Mouse (Mus musculus) lung, embryonic 15.5 days (tissue): Measurements from ENCODE around the gene Il4i1. TPM values are rescaled to one million over a fixed set of nuclear protein-coding genes. Genes with fewer than 3 reads are reported as not detected.

Source experiments
- ATAC-seq: fragments of 200-750 bp; cut with Nextera tagmentation; 2 replicates; pipeline ENCODE4 v1.8.0; 2017; ENCODE audit warnings: moderate number of reproducible peaks, borderline replicate concordance; ENCODE audit not compliant: low FRiP score, low TSS enrichment; ENCODE audit errors: extremely low read depth
- H3K27ac ChIP-seq: fragments of 300-500 bp; sonication (generic); 2 replicates; pipeline ENCODE4 v1.5.1; 2015; ENCODE audit warnings: moderate library complexity, mild to moderate bottlenecking, inconsistent platforms
- H3K27me3 ChIP-seq: fragments of 300-500 bp; sonication (generic); 2 replicates; pipeline ENCODE4 v1.6.1; 2015; ENCODE audit warnings: inconsistent platforms
- H3K36me3 ChIP-seq: fragments of 300-500 bp; sonication (generic); 2 replicates; pipeline ENCODE4 v1.6.1; 2015; ENCODE audit warnings: inconsistent platforms
- H3K4me1 ChIP-seq: fragments of 300-500 bp; sonication (generic); 2 replicates; pipeline ENCODE4 v1.6.1; 2015; ENCODE audit warnings: inconsistent platforms
- H3K4me2 ChIP-seq: fragments of 300-500 bp; sonication (generic); 2 replicates; pipeline ENCODE4 v1.6.1; 2015; ENCODE audit warnings: inconsistent platforms, mild to moderate bottlenecking, moderate library complexity
- H3K4me3 ChIP-seq: fragments of 300-500 bp; sonication (generic); 2 replicates; pipeline ENCODE4 v1.5.1; 2015; ENCODE audit warnings: mild to moderate bottlenecking, inconsistent platforms
- H3K9ac ChIP-seq: fragments of 300-500 bp; sonication (generic); 2 replicates; pipeline ENCODE4 v1.6.1; 2015; ENCODE audit warnings: inconsistent platforms
- H3K9me3 ChIP-seq: fragments of 300-500 bp; sonication (generic); 2 replicates; pipeline ENCODE4 v1.6.1; 2016; ENCODE audit warnings: inconsistent platforms
- WGBS: fragments of 180-500 bp; shearing (Covaris S2); methylation state at CpG from one replicate; pipeline ENCODE4 v1.1.7; 2015; 5-methylcytosine and 5-hydroxymethylcytosine counted together
- polyA plus RNA-seq: library from polyadenylated mRNA; unstranded; fragments of >200 nt; fragmentation: Nextera tagmentation; extraction: Ambion mirVana; gene quantifications from 2 replicates; pipeline ENCODE4 v1.2.1, GENCODE M21; 2015

Gene Il4i1
- polyA plus RNA-seq, 1 experiment from 2014 or later: 1.7 TPM

DNA sequence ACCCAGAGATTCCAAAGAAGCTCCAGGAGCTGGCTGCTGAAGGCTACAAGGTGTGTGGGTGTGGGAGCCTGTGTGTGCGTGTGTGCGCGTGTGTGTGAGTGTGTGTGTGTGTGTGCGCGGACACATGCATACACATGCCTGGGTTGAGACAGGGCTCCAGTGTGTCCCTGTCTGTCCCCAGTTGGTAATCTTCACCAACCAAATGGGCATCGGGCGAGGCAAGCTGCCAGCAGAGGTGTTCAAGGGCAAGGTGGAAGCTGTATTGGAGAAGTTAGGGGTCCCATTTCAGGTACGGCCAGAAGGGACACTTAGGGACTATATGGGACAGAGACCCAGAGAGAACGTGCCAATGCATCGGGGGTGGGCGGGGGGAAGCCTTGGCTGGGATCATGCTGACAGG is 43.7 kb downstream of the Il4i1 start:
- no peaks in the 10 kb centered on the region for H3K9me3 ChIP-seq
- ATAC-seq: no peak
- H3K27me3 ChIP-seq: no peaks in the 10 kb centered on the region
- H3K4me1 ChIP-seq: peaks cover 59% of the 10 kb centered on the region
- 86% methylated on average over 11 of the region's 11 CpGs for WGBS
- H3K36me3 ChIP-seq: peaks cover 35% of the 10 kb centered on the region
- no peak overlapping the region for H3K27ac ChIP-seq
- H3K4me2 ChIP-seq: no peak overlapping the region
- H3K9ac ChIP-seq: no peak overlapping the region
- H3K4me3 ChIP-seq: no peak overlapping the region

DNA sequence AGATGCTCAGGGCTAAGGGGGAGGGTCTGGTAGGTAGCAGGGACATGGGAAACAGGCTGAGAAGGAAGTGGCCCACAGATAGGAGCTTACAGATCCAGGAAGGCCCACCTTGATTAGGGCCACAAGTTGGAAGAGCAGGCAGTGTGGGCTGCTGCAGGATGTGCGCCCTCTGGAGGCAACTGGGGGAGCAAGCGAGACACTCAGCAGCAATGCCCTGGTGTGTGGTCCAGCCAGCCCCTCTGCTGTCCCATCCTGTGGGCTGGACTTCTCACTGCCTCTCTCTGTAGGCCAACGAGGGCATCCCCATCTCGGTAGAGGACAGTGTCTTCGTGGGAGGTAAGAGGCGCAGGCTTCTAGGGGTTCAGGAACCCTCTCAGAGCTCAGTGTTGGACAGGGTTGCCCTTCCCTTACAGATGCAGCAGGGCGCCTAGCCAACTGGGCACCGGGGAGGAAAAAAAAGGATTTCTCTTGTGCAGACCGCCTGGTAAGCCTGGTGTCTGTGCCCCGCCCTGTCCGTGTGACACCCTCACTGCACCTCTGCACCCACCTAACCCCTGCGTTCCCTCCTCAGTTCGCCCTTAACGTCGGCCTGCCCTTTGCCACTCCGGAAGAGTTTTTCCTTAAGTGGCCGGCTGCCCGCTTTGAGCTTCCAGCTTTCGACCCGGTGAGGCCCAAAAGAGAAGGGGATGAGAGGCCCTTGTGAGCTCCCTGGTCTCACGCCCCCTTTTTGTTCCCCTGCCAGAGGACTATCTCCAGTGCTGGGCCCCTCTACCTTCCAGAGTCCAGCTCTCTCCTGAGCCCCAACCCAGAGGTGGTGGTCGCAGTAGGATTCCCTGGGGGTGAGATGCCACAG is 44.6 kb downstream of the Il4i1 start:
- peak overlapping the region; percentile 67 for H3K27ac ChIP-seq
- no peaks in the 10 kb centered on the region for H3K27me3 ChIP-seq
- 38% methylated on average over 22 of the region's 22 CpGs for WGBS
- peak overlapping the region; percentile 4; the same call in 1 of the 2 replicates for H3K4me3 ChIP-seq
- peaks cover 60% of the 10 kb centered on the region for H3K4me1 ChIP-seq
- no peak overlapping the region; the same call in 1 of the 2 replicates for H3K4me2 ChIP-seq
- no peaks in the 10 kb centered on the region for H3K9me3 ChIP-seq
- ATAC-seq: peak; percentile 51; the same call in 1 of the 2 replicates
- H3K9ac ChIP-seq: no peak overlapping the region
- H3K36me3 ChIP-seq: peaks cover 43% of the 10 kb centered on the region

DNA sequence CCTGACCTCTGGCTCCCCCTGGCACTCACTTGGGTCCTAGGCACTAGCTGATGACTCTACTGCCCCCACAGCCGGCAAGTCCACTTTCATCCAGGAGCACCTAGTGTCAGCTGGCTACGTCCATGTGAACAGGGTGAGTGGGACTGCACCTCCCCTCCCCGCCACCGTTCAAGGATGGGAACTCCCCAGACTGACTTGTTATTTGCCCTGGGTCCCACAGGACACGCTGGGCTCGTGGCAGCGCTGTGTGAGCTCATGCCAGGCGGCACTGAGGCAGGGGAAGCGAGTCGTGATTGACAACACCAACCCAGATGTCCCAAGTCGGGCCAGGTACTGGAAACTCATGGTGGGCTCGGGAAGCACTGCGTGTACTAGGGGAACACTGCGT is 45.2 kb downstream of the Il4i1 start:
- H3K4me2 ChIP-seq: no peak overlapping the region
- 75% methylated on average over 14 of the region's 14 CpGs for WGBS
- no peak overlapping the region for H3K4me3 ChIP-seq
- H3K27me3 ChIP-seq: no peaks in the 10 kb centered on the region
- peak overlapping the region; percentile 67 for H3K27ac ChIP-seq
- no peak overlapping the region for H3K9ac ChIP-seq
- no peaks in the 10 kb centered on the region for H3K9me3 ChIP-seq
- no peak for ATAC-seq
- peaks cover 62% of the 10 kb centered on the region for H3K4me1 ChIP-seq
- H3K36me3 ChIP-seq: peaks cover 43% of the 10 kb centered on the region

DNA sequence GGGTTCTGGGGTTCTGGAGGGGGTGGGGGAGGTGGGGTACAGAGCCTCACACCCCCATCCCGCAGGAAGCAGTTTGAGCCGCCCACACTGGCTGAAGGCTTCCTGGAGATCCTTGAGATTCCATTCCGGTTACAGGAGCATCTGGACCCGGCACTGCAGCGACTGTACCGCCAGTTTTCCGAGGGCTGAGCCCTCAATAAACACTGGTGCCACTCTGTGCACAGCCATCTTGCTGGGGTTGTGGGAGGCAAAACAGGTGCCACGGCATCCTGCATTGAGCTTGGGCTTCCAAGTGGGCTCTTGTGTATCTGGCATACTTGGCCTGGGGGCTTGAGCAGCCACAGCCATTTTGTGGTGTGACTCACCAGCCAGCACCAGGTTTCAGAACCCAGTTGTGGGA is 46.2 kb downstream of the Il4i1 start:
- no peaks in the 10 kb centered on the region for H3K27me3 ChIP-seq
- no peaks in the 10 kb centered on the region for H3K9me3 ChIP-seq
- H3K9ac ChIP-seq: no peak overlapping the region
- peaks cover 43% of the 10 kb centered on the region for H3K36me3 ChIP-seq
- peaks cover 69% of the 10 kb centered on the region for H3K4me1 ChIP-seq
- H3K4me2 ChIP-seq: no peak overlapping the region
- WGBS: 51% methylated on average over 8 of the region's 8 CpGs
- no peak overlapping the region for H3K4me3 ChIP-seq
- H3K27ac ChIP-seq: no peak overlapping the region
- ATAC-seq: no peak

DNA sequence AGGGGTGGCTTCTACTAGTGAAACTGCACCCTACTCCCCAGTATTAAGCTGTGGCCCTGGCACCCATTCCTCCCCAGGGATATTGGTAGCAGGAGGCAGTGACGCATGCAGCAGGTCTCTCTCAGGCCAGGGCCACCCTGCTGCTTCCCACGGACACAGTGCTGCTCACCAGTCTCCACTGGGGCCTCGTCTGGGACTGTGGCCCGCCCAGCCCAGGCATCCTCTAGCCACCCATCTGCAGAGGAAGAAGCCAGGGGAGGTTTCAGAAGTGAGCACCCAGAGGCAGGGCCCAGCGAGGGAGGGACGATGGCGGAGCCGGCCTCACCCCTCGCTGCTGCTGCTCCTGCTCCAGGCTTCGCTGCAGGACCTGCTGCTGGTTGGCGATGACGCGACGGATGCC is 47.0 kb downstream of the Il4i1 start:
- no peaks in the 10 kb centered on the region for H3K9me3 ChIP-seq
- no peak overlapping the region for H3K9ac ChIP-seq
- WGBS: 87% methylated on average over 14 of the region's 14 CpGs
- peaks cover 69% of the 10 kb centered on the region for H3K4me1 ChIP-seq
- H3K27me3 ChIP-seq: no peaks in the 10 kb centered on the region
- H3K4me2 ChIP-seq: no peak overlapping the region
- H3K4me3 ChIP-seq: no peak overlapping the region
- H3K27ac ChIP-seq: no peak overlapping the region
- no peak for ATAC-seq
- peaks cover 43% of the 10 kb centered on the region for H3K36me3 ChIP-seq

DNA sequence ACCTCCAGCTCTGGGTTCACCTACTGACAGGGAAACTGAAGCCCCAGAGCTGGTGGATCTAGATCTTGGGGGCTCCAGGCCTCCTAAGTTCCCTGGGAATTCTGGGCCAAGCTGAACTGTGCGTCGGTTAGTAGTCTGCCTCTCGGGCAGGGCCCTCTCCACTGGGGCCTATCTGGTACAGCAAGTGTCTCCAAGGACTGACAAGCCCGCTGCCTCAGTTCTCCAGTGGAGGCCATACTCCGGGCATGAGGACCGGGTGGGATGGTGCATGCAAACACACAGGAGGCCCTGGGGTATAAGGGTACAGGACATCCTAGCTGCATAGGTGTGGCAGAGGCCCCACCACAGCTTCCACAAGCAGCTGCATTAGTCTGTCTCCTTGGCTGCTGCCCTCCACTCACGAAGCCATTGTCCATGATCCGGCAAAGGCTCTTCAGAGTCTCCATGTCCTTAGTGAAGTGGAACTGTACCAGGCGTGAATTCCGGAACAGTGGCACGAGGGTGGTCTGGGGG is 47.9 kb downstream of the Il4i1 start:
- H3K27me3 ChIP-seq: no peaks in the 10 kb centered on the region
- no peak for ATAC-seq
- WGBS: 80% methylated on average over 11 of the region's 11 CpGs
- H3K27ac ChIP-seq: no peak overlapping the region
- H3K36me3 ChIP-seq: peaks cover 43% of the 10 kb centered on the region
- no peaks in the 10 kb centered on the region for H3K9me3 ChIP-seq
- peaks cover 67% of the 10 kb centered on the region for H3K4me1 ChIP-seq
- no peak overlapping the region for H3K9ac ChIP-seq
- no peak overlapping the region for H3K4me3 ChIP-seq
- H3K4me2 ChIP-seq: no peak overlapping the region

DNA sequence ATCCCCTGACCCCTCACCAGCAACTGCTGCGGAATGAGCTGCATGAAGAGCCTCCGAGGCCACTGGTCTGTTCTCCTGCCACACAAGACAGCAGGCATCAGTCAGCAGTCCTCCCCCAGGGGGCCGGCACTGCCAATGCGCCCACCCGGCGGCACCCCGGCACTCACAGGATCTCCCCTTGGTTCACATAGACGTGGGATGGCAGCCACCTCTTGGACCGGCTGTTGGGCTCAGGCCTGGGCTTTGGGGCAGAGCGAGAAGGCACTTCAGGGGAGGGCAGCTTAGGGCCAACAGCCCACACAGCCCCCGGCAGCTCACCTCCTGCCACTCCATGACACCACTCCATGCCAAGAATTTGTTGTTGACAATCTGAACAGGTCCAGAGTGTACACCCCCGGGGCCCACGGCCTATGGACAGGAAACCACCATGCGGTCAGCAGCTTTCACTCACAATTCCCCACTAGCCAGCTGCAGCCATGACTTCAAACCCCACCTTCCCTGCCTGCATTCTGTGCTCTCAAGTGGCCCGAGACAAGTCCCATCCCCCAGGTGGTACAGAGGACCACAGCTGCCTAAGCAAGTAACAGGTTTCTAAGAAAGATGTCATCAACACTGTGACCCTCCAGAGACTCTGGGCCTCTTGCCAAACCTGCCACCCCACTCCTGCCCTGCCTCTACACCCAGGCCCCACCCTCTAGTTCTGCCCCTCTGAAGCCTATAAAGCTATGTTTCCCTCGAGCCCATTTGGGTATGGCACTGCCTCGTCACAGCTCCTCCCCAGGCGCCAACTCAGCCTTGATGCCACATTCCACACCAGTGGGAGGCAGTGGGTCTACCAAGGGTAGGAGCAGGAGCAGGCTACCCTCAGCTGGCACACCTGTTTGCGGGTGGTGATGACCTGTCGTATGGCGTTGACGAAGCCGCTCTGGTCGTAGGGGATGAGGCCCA is 48.7 kb downstream of the Il4i1 start:
- no peak overlapping the region for H3K4me2 ChIP-seq

DNA sequence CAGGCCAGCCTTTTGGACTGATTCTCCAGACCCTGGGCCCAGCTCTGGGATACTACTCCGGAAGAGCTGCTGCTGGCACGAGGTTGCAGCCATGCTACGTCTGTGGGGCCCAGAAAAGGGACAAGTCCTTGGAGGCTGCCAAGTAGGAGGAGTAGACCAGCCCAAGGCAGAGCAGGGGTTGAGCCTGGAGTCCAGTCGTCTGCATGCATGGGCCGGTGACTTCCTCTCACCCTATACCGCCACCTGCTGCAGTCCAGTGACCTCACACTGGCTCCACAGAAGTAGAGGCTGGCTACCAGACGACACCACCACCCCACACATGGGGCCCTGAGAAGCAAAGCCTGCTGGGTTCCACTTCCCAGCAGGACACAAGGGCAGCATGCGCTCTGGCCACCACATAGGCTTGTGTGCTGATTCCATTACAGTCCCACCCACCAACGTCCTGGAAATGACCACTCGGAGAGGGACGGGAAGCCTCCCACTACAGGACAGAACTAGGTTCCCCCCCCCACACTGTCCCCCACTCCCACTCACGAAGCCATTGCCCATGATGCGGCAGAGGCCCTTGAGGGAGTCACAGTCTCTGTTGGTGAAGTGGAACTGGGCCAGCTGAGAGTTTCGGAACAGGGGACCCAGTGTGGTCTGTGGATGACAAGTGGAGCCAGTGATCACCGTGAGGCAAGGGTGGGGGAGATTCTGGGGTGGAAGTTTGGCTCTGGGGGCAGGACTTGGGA is 50.3 kb downstream of the Il4i1 start:
- Histone ChIP-seq H3K27ac (peak overlapping the region; percentile 100), H3K4me2 (peak overlapping the region; percentile 71), H3K4me1 (peaks cover 60% of the 10 kb centered on the region), H3K4me3 (peak overlapping the region; percentile 99), H3K9ac (peak overlapping the region; percentile 100), H3K27me3 (no peaks in the 10 kb centered on the region), H3K36me3 (peaks cover 42% of the 10 kb centered on the region), H3K9me3 (no peaks in the 10 kb centered on the region)
- peak; percentile 3; the same call in 1 of the 2 replicates for ATAC-seq
- WGBS: 41% methylated on average over 15 of the region's 15 CpGs

More for the DNA sequence above, 48.7 kb downstream of the Il4i1 start:
- peaks cover 43% of the 10 kb centered on the region for H3K36me3 ChIP-seq
- no peak overlapping the region for H3K4me3 ChIP-seq
- ATAC-seq: no peak
- H3K27ac ChIP-seq: peak overlapping the region; percentile 25; the same call in 1 of the 2 replicates
- 70% methylated on average over 24 of the region's 24 CpGs for WGBS
- H3K9ac ChIP-seq: peak overlapping the region; percentile 21
- H3K27me3 ChIP-seq: no peaks in the 10 kb centered on the region
- H3K9me3 ChIP-seq: no peaks in the 10 kb centered on the region
- peaks cover 67% of the 10 kb centered on the region for H3K4me1 ChIP-seq

DNA sequence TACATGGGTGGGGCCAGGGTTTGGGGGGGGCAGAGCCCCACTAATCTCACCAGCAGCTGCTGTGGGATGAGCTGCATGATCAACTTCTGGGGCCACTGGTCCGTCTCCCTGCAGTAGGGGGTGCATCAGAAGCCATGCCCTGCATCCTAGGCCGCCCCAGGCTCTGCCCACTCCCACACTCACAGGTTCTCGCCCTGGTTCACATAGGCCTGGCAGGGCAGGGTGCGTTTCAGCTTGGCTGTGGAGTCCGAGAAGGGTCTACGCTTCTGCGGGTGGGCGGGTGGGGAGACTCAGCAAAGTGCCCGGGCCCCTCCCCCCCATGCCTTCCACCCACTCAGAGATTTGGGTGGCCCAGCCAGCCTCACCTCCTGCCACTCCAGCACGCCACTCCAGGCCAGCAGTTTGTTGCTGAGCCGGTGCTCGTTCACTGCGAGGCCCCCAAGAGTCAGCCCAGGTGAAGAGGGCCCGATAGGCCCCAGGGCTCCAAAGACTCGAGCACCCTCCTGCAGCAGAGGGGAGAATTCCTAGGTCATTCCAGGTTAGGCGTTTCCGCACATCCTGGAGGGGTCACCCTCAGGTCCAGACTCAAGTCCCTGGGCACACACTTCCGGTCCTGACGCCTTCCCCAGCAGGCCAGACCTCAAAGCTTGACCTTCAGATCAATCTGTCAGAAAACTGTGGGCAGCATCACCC is 51.0 kb downstream of the Il4i1 start:
- peaks cover 35% of the 10 kb centered on the region for H3K36me3 ChIP-seq
- H3K9ac ChIP-seq: peak overlapping the region; percentile 100
- H3K4me2 ChIP-seq: peak overlapping the region; percentile 71
- H3K9me3 ChIP-seq: no peaks in the 10 kb centered on the region
- H3K27me3 ChIP-seq: no peaks in the 10 kb centered on the region
- ATAC-seq: no peak
- H3K27ac ChIP-seq: peak overlapping the region; percentile 100
- H3K4me1 ChIP-seq: peaks cover 55% of the 10 kb centered on the region
- WGBS: 44% methylated on average over 19 of the region's 19 CpGs
- peak overlapping the region; percentile 99 for H3K4me3 ChIP-seq

DNA sequence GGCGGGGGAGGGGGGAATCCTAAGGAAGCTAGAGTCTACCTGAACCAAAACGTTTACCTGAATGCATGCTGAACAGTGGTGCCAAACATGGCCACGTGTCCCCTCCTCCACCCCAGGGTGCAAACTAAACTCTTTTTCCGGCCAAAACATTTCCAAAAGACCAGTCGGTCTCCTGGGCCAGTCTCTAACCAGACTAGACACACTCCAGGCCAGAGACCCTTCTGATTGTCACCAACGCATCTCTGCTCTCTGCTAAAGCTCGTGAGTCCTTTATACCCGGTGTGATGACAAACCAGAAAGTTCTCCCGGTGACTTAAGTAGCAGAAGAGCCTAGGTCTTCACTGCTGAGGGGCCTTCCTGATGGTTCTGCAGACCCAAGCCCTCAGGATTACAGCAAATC is 51.6 kb downstream of the Il4i1 start:
- peak overlapping the region; percentile 100 for H3K9ac ChIP-seq
- WGBS: 25% methylated on average over 9 of the region's 9 CpGs

More for the DNA sequence above, 51.6 kb downstream of the Il4i1 start:
- Histone ChIP-seq H3K9me3 (no peaks in the 10 kb centered on the region), H3K27me3 (no peaks in the 10 kb centered on the region), H3K27ac (peak overlapping the region; percentile 100), H3K4me2 (peak overlapping the region; percentile 71), H3K4me1 (peaks cover 51% of the 10 kb centered on the region), H3K36me3 (peaks cover 29% of the 10 kb centered on the region), H3K4me3 (peak overlapping the region; percentile 99)
- no peak for ATAC-seq
